Mouse (Mus musculus) heart, embryonic 13.5 days (tissue): ENCODE results near the gene Agbl3. TPM values are rescaled to one million over a fixed set of nuclear protein-coding genes. Genes with fewer than 3 reads are reported as not detected.

Experiments
- ATAC-seq: fragments of 200-750 bp; cut with Nextera tagmentation; 2 replicates; pipeline ENCODE4 v1.8.0; 2017; ENCODE audit warnings: moderate TSS enrichment; ENCODE audit not compliant: insufficient number of reproducible peaks, low FRiP score, low TSS enrichment; ENCODE audit errors: extremely low read depth
- H3K27ac ChIP-seq: fragments of 300-500 bp; sonication (generic); replicated peaks from 2 replicates; pipeline ENCODE4 v1.5.1; 2015; ENCODE audit warnings: moderate library complexity, mild to moderate bottlenecking, inconsistent platforms
- H3K27me3 ChIP-seq: fragments of 300-500 bp; sonication (generic); replicated peaks from 2 replicates; pipeline ENCODE4 v1.6.1; 2015; ENCODE audit warnings: mild to moderate bottlenecking, inconsistent platforms
- H3K36me3 ChIP-seq: fragments of 300-500 bp; sonication (generic); 2 replicates; pipeline ENCODE4 v1.6.1; 2015; ENCODE audit warnings: mild to moderate bottlenecking, inconsistent platforms
- H3K4me1 ChIP-seq: fragments of 300-500 bp; sonication (generic); 2 replicates; pipeline ENCODE4 v1.6.1; 2015; ENCODE audit warnings: inconsistent platforms
- H3K4me2 ChIP-seq: fragments of 300-500 bp; sonication (generic); 2 replicates; pipeline ENCODE4 v1.6.1; 2015; ENCODE audit warnings: inconsistent platforms, mild to moderate bottlenecking, moderate library complexity
- H3K4me3 ChIP-seq: fragments of 300-500 bp; sonication (generic); 2 replicates; pipeline ENCODE4 v1.5.1; 2015; ENCODE audit warnings: moderate library complexity, mild to moderate bottlenecking, inconsistent platforms
- H3K9ac ChIP-seq: fragments of 300-500 bp; sonication (generic); 2 replicates; pipeline ENCODE4 v1.6.1; 2015; ENCODE audit warnings: inconsistent platforms, mild to moderate bottlenecking, moderate library complexity
- H3K9me3 ChIP-seq: fragments of 300-500 bp; sonication (generic); 2 replicates; pipeline ENCODE4 v1.6.1; 2016; ENCODE audit warnings: inconsistent platforms
- WGBS: fragments of 180-500 bp; shearing (Covaris S2); methylation state at CpG from one replicate; pipeline ENCODE4 v1.1.7; 2015; ENCODE audit warnings: mixed read lengths; 5-methylcytosine and 5-hydroxymethylcytosine counted together
- polyA plus RNA-seq: library from polyadenylated mRNA; unstranded; fragments of >200 nt; fragmentation: Nextera tagmentation; extraction: Ambion mirVana; gene quantifications from 2 replicates; pipeline ENCODE4 v1.2.1, GENCODE M21; 2015

Gene Agbl3
- polyA plus RNA-seq, 1 experiment from 2014 or later, result 6.2 TPM

- no peak overlapping the region for H3K9ac ChIP-seq
- H3K4me2 ChIP-seq, result no peak overlapping the region
- no peaks in the 10 kb centered on the region for H3K9me3 ChIP-seq
- WGBS, result 32% methylated on average over 5 of the region's 5 CpGs
- peaks cover 15% of the 10 kb centered on the region for H3K4me1 ChIP-seq
- H3K4me3 ChIP-seq, result no peak overlapping the region
- no peak overlapping the region for H3K27ac ChIP-seq
- H3K27me3 ChIP-seq, result no peaks in the 10 kb centered on the region
- ATAC-seq, result no peak
- peaks cover 74% of the 10 kb centered on the region for H3K36me3 ChIP-seq
Measured at GRCm38 (mm10) chr6:34754448-34754847, 25.8 kb upstream of the Agbl3 start.

- H3K4me3 ChIP-seq, result no peak overlapping the region
- H3K4me2 ChIP-seq, result no peak overlapping the region
- no peak for ATAC-seq
- H3K9ac ChIP-seq, result no peak overlapping the region
- H3K27me3 ChIP-seq, result no peaks in the 10 kb centered on the region
- peaks cover 93% of the 10 kb centered on the region for H3K36me3 ChIP-seq
- no peaks in the 10 kb centered on the region for H3K4me1 ChIP-seq
- H3K27ac ChIP-seq, result no peak overlapping the region
- no peaks in the 10 kb centered on the region for H3K9me3 ChIP-seq
- WGBS, result 83% methylated on average over 2 of the region's 2 CpGs
Measured at GRCm38 (mm10) chr6:34758340-34758739, 21.9 kb upstream of the Agbl3 start.

GRCm38 (mm10) chr6:34760023-34760422 is 20.2 kb upstream of the Agbl3 start:
- WGBS, result 35% methylated on average over 4 of the region's 4 CpGs
- Histone ChIP-seq H3K4me2 (no peak overlapping the region), H3K4me3 (no peak overlapping the region), H3K9me3 (no peaks in the 10 kb centered on the region), H3K27ac (no peak overlapping the region), H3K36me3 (peaks cover 100% of the 10 kb centered on the region), H3K9ac (no peak overlapping the region), H3K27me3 (no peaks in the 10 kb centered on the region), H3K4me1 (no peaks in the 10 kb centered on the region)
- no peak for ATAC-seq

GRCm38 (mm10) chr6:34765721-34766120 is 14.5 kb upstream of the Agbl3 start:
- Histone ChIP-seq H3K4me2 (no peak overlapping the region), H3K4me3 (no peak overlapping the region), H3K9me3 (no peaks in the 10 kb centered on the region), H3K4me1 (peaks cover 8% of the 10 kb centered on the region), H3K27ac (no peak overlapping the region), H3K36me3 (peaks cover 94% of the 10 kb centered on the region), H3K27me3 (no peaks in the 10 kb centered on the region), H3K9ac (no peak overlapping the region)
- WGBS, result 75% methylated on average over 5 of the region's 5 CpGs
- no peak for ATAC-seq

- ATAC-seq, result no peak
- peaks cover 20% of the 10 kb centered on the region for H3K4me1 ChIP-seq
- 90% methylated on average over 2 of the region's 2 CpGs for WGBS
- no peak overlapping the region for H3K4me3 ChIP-seq
- peak overlapping the region; percentile 84 for H3K27ac ChIP-seq
- H3K4me2 ChIP-seq, result no peak overlapping the region
- H3K9me3 ChIP-seq, result no peaks in the 10 kb centered on the region
- H3K27me3 ChIP-seq, result no peaks in the 10 kb centered on the region
- no peak overlapping the region for H3K9ac ChIP-seq
- H3K36me3 ChIP-seq, result peaks cover 88% of the 10 kb centered on the region
Measured at GRCm38 (mm10) chr6:34769984-34770383, 10.2 kb upstream of the Agbl3 start.

- 36% methylated on average over 6 of the region's 6 CpGs for WGBS
- Histone ChIP-seq H3K9me3 (no peaks in the 10 kb centered on the region), H3K4me3 (no peak overlapping the region), H3K9ac (no peak overlapping the region), H3K27me3 (no peaks in the 10 kb centered on the region), H3K4me1 (peaks cover 20% of the 10 kb centered on the region), H3K27ac (peak overlapping the region; percentile 84), H3K4me2 (peak overlapping the region; percentile 20; the same call in 1 of the 2 replicates), H3K36me3 (peaks cover 88% of the 10 kb centered on the region)
- no peak for ATAC-seq
Measured at GRCm38 (mm10) chr6:34770491-34770890, 9.7 kb upstream of the Agbl3 start.

GRCm38 (mm10) chr6:34776396-34776795 is 3.8 kb upstream of the Agbl3 start:
- H3K36me3 ChIP-seq, result peaks cover 45% of the 10 kb centered on the region
- H3K4me2 ChIP-seq, result no peak overlapping the region
- H3K9ac ChIP-seq, result no peak overlapping the region
- peaks cover 12% of the 10 kb centered on the region; the same call in 1 of the 2 replicates for H3K4me1 ChIP-seq
- no peak for ATAC-seq
- no peaks in the 10 kb centered on the region for H3K27me3 ChIP-seq
- no peak overlapping the region for H3K4me3 ChIP-seq
- no peak overlapping the region for H3K27ac ChIP-seq
- H3K9me3 ChIP-seq, result no peaks in the 10 kb centered on the region

- no peak for ATAC-seq
- peaks cover 12% of the 10 kb centered on the region; the same call in 1 of the 2 replicates for H3K4me1 ChIP-seq
- no peak overlapping the region for H3K4me2 ChIP-seq
- H3K27me3 ChIP-seq, result no peaks in the 10 kb centered on the region
- H3K4me3 ChIP-seq, result no peak overlapping the region
- H3K36me3 ChIP-seq, result peaks cover 38% of the 10 kb centered on the region
- 84% methylated on average over 2 of the region's 2 CpGs for WGBS
- no peaks in the 10 kb centered on the region for H3K9me3 ChIP-seq
- H3K9ac ChIP-seq, result no peak overlapping the region
- no peak overlapping the region for H3K27ac ChIP-seq
Measured at GRCm38 (mm10) chr6:34777094-34777493, 3.1 kb upstream of the Agbl3 start.

- H3K4me1 ChIP-seq, result peaks cover 8% of the 10 kb centered on the region; the same call in 1 of the 2 replicates
- no peak overlapping the region for H3K9ac ChIP-seq
- no peak overlapping the region for H3K4me3 ChIP-seq
- no peak overlapping the region for H3K4me2 ChIP-seq
- WGBS, result 70% methylated on average over 10 of the region's 10 CpGs
- no peaks in the 10 kb centered on the region for H3K9me3 ChIP-seq
- H3K27ac ChIP-seq, result no peak overlapping the region
- H3K36me3 ChIP-seq, result peaks cover 29% of the 10 kb centered on the region
- no peak for ATAC-seq
- no peaks in the 10 kb centered on the region for H3K27me3 ChIP-seq
Measured at GRCm38 (mm10) chr6:34777981-34778668, 2.1 kb upstream of the Agbl3 start.

- Histone ChIP-seq H3K27ac (peak overlapping the region; percentile 99), H3K9me3 (no peaks in the 10 kb centered on the region), H3K9ac (peak overlapping the region; percentile 96), H3K27me3 (no peaks in the 10 kb centered on the region), H3K4me2 (peak overlapping the region; percentile 76), H3K4me1 (peaks cover 5% of the 10 kb centered on the region; the same call in 1 of the 2 replicates), H3K4me3 (peak overlapping the region; percentile 76), H3K36me3 (peaks cover 12% of the 10 kb centered on the region)
- 3% methylated on average over 13 of the region's 13 CpGs for WGBS
- ATAC-seq, result no peak
Measured at GRCm38 (mm10) chr6:34780943-34781289, 684 bp downstream of the Agbl3 start.

- Histone ChIP-seq H3K9me3 (no peaks in the 10 kb centered on the region), H3K4me2 (no peak overlapping the region), H3K27ac (no peak overlapping the region), H3K4me1 (peaks cover 5% of the 10 kb centered on the region; the same call in 1 of the 2 replicates), H3K9ac (no peak overlapping the region), H3K4me3 (no peak overlapping the region), H3K36me3 (peaks cover 16% of the 10 kb centered on the region), H3K27me3 (no peaks in the 10 kb centered on the region)
- WGBS, result 73% methylated on average over 1 of the region's 1 CpGs
- no peak for ATAC-seq
Measured at GRCm38 (mm10) chr6:34782493-34782892, 2.3 kb downstream of the Agbl3 start.

- Histone ChIP-seq H3K27ac (no peak overlapping the region), H3K4me3 (no peak overlapping the region), H3K4me1 (no peaks in the 10 kb centered on the region), H3K9me3 (no peaks in the 10 kb centered on the region), H3K4me2 (no peak overlapping the region), H3K27me3 (no peaks in the 10 kb centered on the region), H3K36me3 (no peaks in the 10 kb centered on the region), H3K9ac (no peak overlapping the region)
- ATAC-seq, result no peak
- 70% methylated on average over 3 of the region's 3 CpGs for WGBS
Measured at GRCm38 (mm10) chr6:34796881-34797280, 16.6 kb downstream of the Agbl3 start.
